Mouse (Mus musculus) testis, adult 2 months (tissue): ENCODE data around the gene Zranb1. TPM values are rescaled to one million over a fixed set of nuclear protein-coding genes. Genes with fewer than 3 reads are reported as not detected.

ENCODE experiments used
- H3K27ac ChIP-seq: fragments of 200-500 bp; 2 replicates; pipeline ENCODE4 v1.5.1; 2012; ENCODE audit warnings: low read depth, low read length; ENCODE audit not compliant: control insufficient read depth, insufficient read depth
- H3K27me3 ChIP-seq: fragments of 200-500 bp; 2 replicates; pipeline ENCODE4 v1.6.1; 2012; ENCODE audit warnings: mild to moderate bottlenecking, low read length, moderate library complexity; ENCODE audit not compliant: control insufficient read depth, insufficient read depth
- H3K36me3 ChIP-seq: fragments of 200-500 bp; 2 replicates; pipeline ENCODE4 v1.6.1; 2012; ENCODE audit warnings: mild to moderate bottlenecking, low read length; ENCODE audit not compliant: control insufficient read depth, insufficient read depth
- H3K4me1 ChIP-seq: fragments of 200-500 bp; 2 replicates; pipeline ENCODE4 v1.6.1; 2012; ENCODE audit warnings: low read length; ENCODE audit not compliant: control insufficient read depth, insufficient read depth
- H3K4me3 ChIP-seq: fragments of 200-500 bp; 2 replicates; pipeline ENCODE4 v1.5.1; 2012; ENCODE audit warnings: low read depth, mild to moderate bottlenecking, low read length, moderate library complexity, mixed read lengths; ENCODE audit not compliant: control insufficient read depth
- CTCF ChIP-seq: fragments of 200-500 bp; IDR thresholded peaks from 2 replicates; pipeline ENCODE4 v1.5.1; 2012; ENCODE audit warnings: low read depth, mild to moderate bottlenecking, inconsistent platforms, low read length, moderate library complexity; ENCODE audit not compliant: control insufficient read depth, insufficient read depth, insufficient replicate concordance
- POLR2A ChIP-seq: fragments of 200-500 bp; IDR thresholded peaks from 2 replicates; pipeline ENCODE4 v1.6.1; 2012; ENCODE audit warnings: low read depth, mild to moderate bottlenecking, inconsistent platforms, low read length, moderate library complexity; ENCODE audit not compliant: control insufficient read depth
- polyA plus RNA-seq: library from polyadenylated mRNA; depleted of rRNA; stranded (reverse); fragments of >200 nt; gene quantifications from 2 replicates; pipeline ENCODE4 v1.2.3, GENCODE M21; 2012; rRNA removed

The Zranb1 gene
- polyA plus RNA-seq, 1 experiment = 38.7 TPM

DNA sequence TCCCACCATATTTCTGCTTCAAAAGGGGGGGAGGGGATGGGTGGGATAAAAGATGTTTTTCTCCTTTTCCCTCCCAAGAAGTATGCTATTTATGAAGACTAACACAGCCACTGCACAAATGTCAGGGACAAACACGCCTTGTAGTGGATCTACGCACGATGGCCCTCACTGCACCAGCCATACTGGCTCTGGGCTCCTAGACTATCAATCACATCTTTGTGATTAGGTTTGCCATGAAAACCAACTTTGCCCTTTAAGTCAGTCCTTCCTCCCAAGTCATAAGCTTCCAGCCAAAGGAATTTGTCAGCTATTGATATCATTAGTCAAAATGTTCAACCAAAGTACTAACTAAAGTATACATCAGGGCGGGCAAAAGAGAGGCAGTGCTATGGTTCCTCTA, 97.0 kb downstream of the Zranb1 start:
- TF ChIP-seq POLR2A = no peak
- TF ChIP-seq CTCF = no peak
- H3K27me3 ChIP-seq = no peaks in the 10 kb centered on the region
- no peaks in the 10 kb centered on the region; the same call in 1 of the 2 replicates for H3K4me1 ChIP-seq
- no peaks in the 10 kb centered on the region for H3K36me3 ChIP-seq
- H3K27ac ChIP-seq = no peak overlapping the region
- H3K4me3 ChIP-seq = peak overlapping the region; percentile 68

DNA sequence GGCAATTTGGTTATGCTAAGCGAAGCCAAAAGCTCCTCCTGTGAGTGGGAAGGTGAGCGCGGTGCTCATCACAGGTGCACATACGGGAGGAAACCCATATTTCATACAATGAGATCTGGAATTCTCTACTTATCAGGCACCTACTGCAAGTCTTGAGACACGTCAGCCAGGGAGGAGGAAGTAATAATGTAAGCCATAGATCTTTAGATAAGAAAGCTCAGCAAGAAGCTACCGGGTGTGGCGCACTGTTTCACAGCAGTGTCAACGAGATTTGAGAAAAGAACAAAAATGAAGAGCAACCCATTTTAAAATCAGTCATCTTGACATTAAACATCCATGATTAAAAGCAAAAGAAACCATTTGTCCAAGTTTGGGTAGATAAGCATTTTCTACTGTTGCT, 98.1 kb downstream of the Zranb1 start:
- Histone ChIP-seq H3K36me3 (no peaks in the 10 kb centered on the region), H3K27ac (no peak overlapping the region), H3K27me3 (no peaks in the 10 kb centered on the region), H3K4me1 (no peaks in the 10 kb centered on the region; the same call in 1 of the 2 replicates), H3K4me3 (peak overlapping the region; percentile 68; the same call in 1 of the 2 replicates)
- TF ChIP-seq CTCF (no peak), POLR2A (no peak)

DNA sequence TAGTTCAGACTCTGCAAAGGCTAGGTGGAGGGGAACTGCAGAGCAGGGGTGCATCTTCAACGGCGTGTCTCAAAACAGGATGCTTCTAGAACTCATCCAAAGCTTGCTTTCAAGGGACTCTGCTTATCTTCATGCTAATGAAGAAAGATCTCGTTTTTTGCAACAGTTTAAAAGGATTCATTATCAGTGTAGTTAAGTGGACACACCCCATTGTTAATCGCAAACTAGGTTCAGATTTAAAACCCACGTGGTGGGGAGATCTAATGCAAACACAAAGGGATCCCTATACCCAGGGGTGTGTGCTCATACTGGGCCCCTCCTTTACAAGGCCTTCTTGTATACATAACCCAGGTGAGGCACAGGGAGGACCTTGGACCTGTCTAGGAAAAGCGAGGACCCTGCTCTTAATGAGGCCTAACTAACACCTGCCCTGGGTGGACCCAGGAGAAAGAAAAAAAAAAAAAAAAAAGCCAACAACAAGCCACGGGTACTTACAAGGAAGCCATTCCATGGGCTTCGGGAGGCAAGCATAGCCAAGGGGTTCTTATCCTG, 98.6 kb downstream of the Zranb1 start:
- TF ChIP-seq CTCF (no peak), POLR2A (no peak)
- Histone ChIP-seq H3K27me3 (no peaks in the 10 kb centered on the region), H3K4me1 (no peaks in the 10 kb centered on the region; the same call in 1 of the 2 replicates), H3K27ac (no peak overlapping the region), H3K4me3 (no peak overlapping the region; the same call in 1 of the 2 replicates), H3K36me3 (no peaks in the 10 kb centered on the region)

DNA sequence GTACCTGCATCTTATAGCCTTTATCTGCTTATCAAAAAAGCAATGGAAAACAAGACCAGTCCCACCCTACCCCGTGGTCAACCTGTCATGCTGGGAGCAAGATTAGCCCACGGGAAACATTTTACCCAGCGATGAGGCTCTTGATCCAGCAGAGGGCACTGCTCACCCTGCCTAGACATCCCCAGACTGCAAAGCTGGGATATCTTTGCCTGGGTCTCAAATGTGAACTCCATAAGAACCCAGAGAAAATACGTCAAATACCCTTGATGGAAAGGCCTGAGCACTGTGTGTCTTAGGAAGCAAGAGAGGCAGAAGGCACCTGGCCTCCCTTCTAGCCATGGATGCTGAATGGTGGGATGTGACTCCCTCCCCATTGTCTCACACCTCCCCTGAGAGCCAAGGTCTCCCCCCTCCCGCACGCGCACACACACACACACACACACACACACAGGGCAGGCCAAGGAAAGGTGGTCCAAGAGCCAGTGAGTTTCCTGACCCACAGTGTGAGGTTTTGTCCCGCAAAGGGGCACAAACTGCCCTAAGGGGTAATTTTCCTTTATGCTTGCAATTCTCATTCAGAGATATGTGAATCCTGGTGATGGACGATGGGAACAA, 101.8 kb downstream of the Zranb1 start:
- no peaks in the 10 kb centered on the region for H3K27me3 ChIP-seq
- H3K36me3 ChIP-seq = no peaks in the 10 kb centered on the region
- H3K27ac ChIP-seq = no peak overlapping the region
- TF ChIP-seq POLR2A = no peak
- peak; percentile 66; the same call in 1 of the 2 replicates for TF ChIP-seq CTCF
- H3K4me3 ChIP-seq = no peak overlapping the region
- no peaks in the 10 kb centered on the region; the same call in 1 of the 2 replicates for H3K4me1 ChIP-seq

DNA sequence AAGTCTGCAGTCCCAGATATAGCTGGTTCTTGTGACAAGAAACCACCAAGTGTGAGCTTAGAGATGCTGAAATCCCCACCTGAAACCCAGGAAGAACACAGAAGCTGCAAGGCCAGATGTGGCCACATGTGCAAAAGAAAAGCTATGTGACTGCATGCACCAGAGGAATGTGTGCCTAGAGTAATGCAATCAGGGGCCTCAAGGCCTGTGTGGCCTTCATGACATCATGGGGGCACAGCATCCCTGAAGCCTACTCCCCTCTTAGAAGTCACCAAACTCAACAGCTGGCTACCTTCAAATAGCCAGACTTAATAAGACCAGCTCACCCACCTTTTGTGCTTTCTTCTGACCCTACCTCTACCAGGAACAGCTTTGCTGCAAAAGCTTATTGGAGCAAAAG, 105.0 kb downstream of the Zranb1 start:
- TF ChIP-seq POLR2A (no peak), CTCF (no peak)
- Histone ChIP-seq H3K27ac (no peak overlapping the region), H3K36me3 (no peaks in the 10 kb centered on the region), H3K4me1 (no peaks in the 10 kb centered on the region; the same call in 1 of the 2 replicates), H3K27me3 (no peaks in the 10 kb centered on the region), H3K4me3 (no peak overlapping the region)

Other genes with a start within 250 kb of the Zranb1 start
- gene Fam53b, start 117.3 kb upstream of the Zranb1 start, polyA plus RNA-seq = 6.1 and 7.8 TPM in 2 replicates
- 5.2 and 5.5 TPM in 2 replicates for gene Eef1akmt2, start 78.5 kb upstream of the Zranb1 start, polyA plus RNA-seq
- gene Abraxas2, start 71.9 kb upstream of the Zranb1 start, polyA plus RNA-seq = 17.4 and 19.3 TPM in 2 replicates
- 3.0 and 4.9 TPM in 2 replicates for gene Fgfr2, start 192.2 kb downstream of the Zranb1 start, polyA plus RNA-seq
- 54.9 and 59.0 TPM in 2 replicates for gene Ctbp2, start 193.2 kb downstream of the Zranb1 start, polyA plus RNA-seq